8 mouse cellular contexts compared by ENCODE assay signal in the genomic region with DNA sequence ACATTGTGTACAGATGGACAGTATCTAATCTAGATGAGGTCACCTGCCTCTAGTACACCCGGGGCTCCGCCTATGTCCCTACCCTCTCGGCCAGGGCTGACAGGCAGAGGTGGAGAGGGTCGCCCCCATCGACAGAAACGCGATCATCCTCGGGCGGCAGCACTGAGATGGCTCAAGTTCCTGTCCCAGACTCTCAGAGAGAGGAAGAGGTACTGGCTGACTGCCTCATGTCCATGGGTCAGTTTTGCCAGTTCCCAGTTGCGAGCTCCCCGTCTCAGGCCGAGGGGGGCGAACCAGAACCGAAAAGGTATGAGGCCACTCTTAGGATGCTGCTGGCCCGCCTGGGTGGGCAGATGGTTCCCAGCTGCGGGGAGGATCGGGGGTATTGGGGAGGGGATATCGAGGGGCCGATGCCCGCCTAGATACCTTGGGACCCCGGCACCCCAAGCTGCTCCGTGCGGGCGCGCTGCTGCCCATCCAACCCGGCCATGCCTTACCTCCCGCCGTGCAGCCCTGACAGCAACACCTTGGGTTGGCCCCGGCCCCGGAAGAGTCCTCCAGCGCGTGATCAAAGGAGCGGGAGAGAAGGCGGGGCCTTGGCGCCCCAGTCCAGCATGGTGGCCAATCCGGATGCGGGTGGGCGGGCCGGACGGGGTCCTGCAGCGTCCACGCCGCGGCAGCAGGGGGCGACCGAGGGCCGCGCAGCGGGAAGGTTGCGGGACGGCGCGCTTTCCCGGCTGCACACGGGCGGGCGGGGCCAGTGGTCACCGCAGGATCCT. TPM values are rescaled to one million over a fixed set of nuclear protein-coding genes. Genes with fewer than 3 reads are reported as not detected.
DNase-seq lines count a peak whose midpoint lies in the region; ATAC-seq and TF ChIP-seq lines count a peak whose summit lies in the region.

A gene (minus strand): TSS at position 594 of the 779 bp plus-strand sequence.

- peak within 1 kb of the TSS; percentile 44; the same call in 1 of the 2 replicates for H3K9ac ChIP-seq in CH12.LX (ENCODE audit: insufficient read depth, low read depth)
- peak within 1 kb of the TSS; percentile 65 for H3K9ac ChIP-seq in forebrain, embryonic 12.5 days
- peak within 1 kb of the TSS; percentile 83 for H3K9ac ChIP-seq in heart, embryonic 16.5 days (ENCODE audit: low read length)
- peak within 1 kb of the TSS; percentile 60 for H3K9ac ChIP-seq in liver, embryonic 14.5 days (replicated peaks)
- peak within 1 kb of the TSS; percentile 51 for H3K9ac ChIP-seq in stomach, embryonic 15.5 days

- TF ChIP-seq RAD21 in CH12.LX (IDR thresholded peaks at IDR 0.05; ENCODE audit: low read depth, low read length): peak; percentile 74

- peak within 1 kb of the TSS; percentile 39 for H3K27ac ChIP-seq in CH12.LX (ENCODE audit: insufficient read depth, low read depth)
- 0 out of 2 replicates have a peak within 1 kb of the TSS, but pooled peaks have one; percentile 39 for H3K27ac ChIP-seq in forebrain, embryonic 12.5 days
- peak within 1 kb of the TSS; percentile 57 for H3K27ac ChIP-seq in heart, embryonic 16.5 days (ENCODE audit: low read length)
- H3K27ac ChIP-seq in liver, embryonic 14.5 days: 0 out of 2 replicates have a peak within 1 kb of the TSS, but pooled peaks have one; percentile 20
- H3K27ac ChIP-seq in stomach, embryonic 15.5 days: peak within 1 kb of the TSS; percentile 27; the same call in 1 of the 2 replicates

- H3K36me3 ChIP-seq in CH12.LX (replicated peaks in 1 of 2; ENCODE audit: control insufficient read depth in 1 of 2, insufficient read depth in 1 of 2, low read length in 1 of 2): peaks cover 16 to 29% of the 10 kb centered on the region in 2 experiments
- peaks cover 14% of the 10 kb centered on the region for H3K36me3 ChIP-seq in forebrain, embryonic 12.5 days (replicated peaks)
- no peaks in the 10 kb centered on the region for H3K36me3 ChIP-seq in heart, embryonic 16.5 days (ENCODE audit: control insufficient read depth, insufficient read depth)
- H3K36me3 ChIP-seq in liver, embryonic 14.5 days (replicated peaks; ENCODE audit: control insufficient read depth, insufficient read depth, low read depth): peaks cover 15% of the 10 kb centered on the region
- no peaks in the 10 kb centered on the region for H3K36me3 ChIP-seq in stomach, embryonic 15.5 days

- no peaks in the 10 kb centered on the region for H3K27me3 ChIP-seq in CH12.LX (replicated peaks)
- peaks cover 5% of the 10 kb centered on the region; the same call in 1 of the 2 replicates for H3K27me3 ChIP-seq in forebrain, embryonic 12.5 days
- no peaks in the 10 kb centered on the region for H3K27me3 ChIP-seq in heart, embryonic 16.5 days (ENCODE audit: control insufficient read depth, insufficient read depth, low read length)
- H3K27me3 ChIP-seq in liver, embryonic 14.5 days (ENCODE audit: control insufficient read depth, insufficient read depth, low read length): no peaks in the 10 kb centered on the region
- no peaks in the 10 kb centered on the region for H3K27me3 ChIP-seq in stomach, embryonic 15.5 days (replicated peaks)

- in situ Hi-C loops in CH12.LX (cut with MboI; ENCODE audit: low pct_ligation_motif_present, low pct_unique_long_range_greater_than_20kb, low sequenced_read_pairs): loop anchor here (5.0 kb wide), 1 partner anchor 67 kb away; no protein-coding TSS in a partner anchor

- peak within 1 kb of the TSS; percentile 71 to 75 (median 74) for H3K4me3 ChIP-seq in CH12.LX (replicated peaks in 1 of 3; ENCODE audit: low read depth in 2 of 3, low read length in 2 of 3, poor library complexity in 1 of 3)
- peak within 1 kb of the TSS; percentile 58 for H3K4me3 ChIP-seq in forebrain, embryonic 12.5 days (replicated peaks)
- peak within 1 kb of the TSS; percentile 82 for H3K4me3 ChIP-seq in heart, embryonic 16.5 days (ENCODE audit: low read length)
- peak within 1 kb of the TSS; percentile 63 to 65 for H3K4me3 ChIP-seq in liver, embryonic 14.5 days (ENCODE audit: insufficient read depth in 1 of 2, low read depth in 2 of 2, low read length in 2 of 2)
- peak within 1 kb of the TSS; percentile 68 for H3K4me3 ChIP-seq in stomach, embryonic 15.5 days (replicated peaks)

- DNase-seq in CH12.LX (ENCODE audit: extremely low read depth): peak; percentile 95
- peak; percentile 88 for DNase-seq in c-Kit-positive CD71-positive TER-119-negative erythroid progenitor cells, embryonic 14.5 days (ENCODE audit: low read depth)
- DNase-seq in kidney, postnatal 36 days: peak; percentile 95 to 97
- DNase-seq in liver, embryonic 14.5 days (ENCODE audit: low read depth in 3 of 3, low spot score in 3 of 3): peak; percentile 82 to 87 (median 82)
- peak; percentile 98 for DNase-seq in neural tube, embryonic 10.5 days (ENCODE audit: extremely low spot score, low spot score)

- under 1% methylated on average over 58 of the region's 58 CpGs for WGBS in forebrain, embryonic 12.5 days
- under 1% methylated on average over 58 of the region's 58 CpGs for WGBS in heart, embryonic 16.5 days
- WGBS in liver, embryonic 14.5 days (ENCODE audit: insufficient replicate concordance): under 1% methylated on average over 58 of the region's 58 CpGs
- under 1% methylated on average over 58 of the region's 58 CpGs for WGBS in stomach, embryonic 15.5 days

- TF ChIP-seq POLR2A in CH12.LX (IDR thresholded peaks at IDR 0.05; ENCODE audit: low read depth, low read length): peak; percentile 91

- dilution Hi-C loops in CH12.LX (cut with MboI; ENCODE audit: extremely low pct_ligation_motif_present, extremely low pct_unique_long_range_greater_than_20kb, low sequenced_read_pairs): no loop called here

- H3K4me1 ChIP-seq in CH12.LX (ENCODE audit: control insufficient read depth in 1 of 2, insufficient read depth in 2 of 2): peaks cover 20 to 44% of the 10 kb centered on the region in 2 experiments
- H3K4me1 ChIP-seq in forebrain, embryonic 12.5 days: peaks cover 35% of the 10 kb centered on the region
- H3K4me1 ChIP-seq in heart, embryonic 16.5 days (ENCODE audit: control insufficient read depth, insufficient read depth, low read length): peaks cover 21% of the 10 kb centered on the region
- H3K4me1 ChIP-seq in liver, embryonic 14.5 days (replicated peaks; ENCODE audit: control insufficient read depth in 2 of 2, insufficient read depth in 2 of 2, low read length in 1 of 2): peaks cover 0 to 14% of the 10 kb centered on the region in 2 experiments; a peak in 1 of 4 replicates
- H3K4me1 ChIP-seq in stomach, embryonic 15.5 days: peaks cover 21% of the 10 kb centered on the region

- H3K4me2 ChIP-seq in CH12.LX (ENCODE audit: insufficient read depth, low read depth, poor library complexity, severe bottlenecking): peak within 1 kb of the TSS; percentile 64
- peak within 1 kb of the TSS; percentile 91 for H3K4me2 ChIP-seq in forebrain, embryonic 12.5 days
- H3K4me2 ChIP-seq in heart, embryonic 16.5 days (ENCODE audit: low read depth, low read length): peak within 1 kb of the TSS; percentile 96
- H3K4me2 ChIP-seq in liver, embryonic 14.5 days (ENCODE audit: low read depth): peak within 1 kb of the TSS; percentile 96
- peak within 1 kb of the TSS; percentile 97 for H3K4me2 ChIP-seq in stomach, embryonic 15.5 days

- peak; percentile 19; the same call in 1 of the 2 replicates for TF ChIP-seq EP300 in CH12.LX (IDR thresholded peaks at IDR 0.05; ENCODE audit: low read length)
- TF ChIP-seq EP300 in liver, embryonic 14.5 days (IDR thresholded peaks at IDR 0.05; ENCODE audit: low read depth): no peak

- ATAC-seq in forebrain, embryonic 12.5 days (ENCODE audit: low FRiP score): peak; percentile 95
- ATAC-seq in heart, embryonic 16.5 days (replicated peaks; ENCODE audit: extremely low read depth, insufficient read depth, low FRiP score): peak; percentile 93
- ATAC-seq in liver, embryonic 14.5 days (ENCODE audit: insufficient read depth): peak; percentile 96
- peak; percentile 92 for ATAC-seq in stomach, embryonic 15.5 days (ENCODE audit: insufficient read depth, low FRiP score, low read depth)

- TF ChIP-seq CTCF in CH12.LX (conservative IDR thresholded peaks at IDR 0.05 in 1 of 2, IDR thresholded peaks at IDR 0.05 in 1 of 2; ENCODE audit: low read depth in 2 of 2, low read length in 2 of 2): peak in 1 of 2 experiments; percentile 90; a peak in 2 of 4 replicates
- TF ChIP-seq CTCF in liver, embryonic 14.5 days (IDR thresholded peaks at IDR 0.05; ENCODE audit: low read depth): peak; percentile 79

- no peaks in the 10 kb centered on the region for H3K9me3 ChIP-seq in CH12.LX (replicated peaks; ENCODE audit: low read length)
- no peaks in the 10 kb centered on the region for H3K9me3 ChIP-seq in forebrain, embryonic 12.5 days
- no peaks in the 10 kb centered on the region for H3K9me3 ChIP-seq in heart, embryonic 16.5 days (replicated peaks; ENCODE audit: control insufficient read depth, low read length)
- H3K9me3 ChIP-seq in liver, embryonic 14.5 days (ENCODE audit: control insufficient read depth, low read length): no peaks in the 10 kb centered on the region
- no peaks in the 10 kb centered on the region for H3K9me3 ChIP-seq in stomach, embryonic 15.5 days

- peaks cover 20% of the 10 kb centered on the region for H3K79me2 ChIP-seq in CH12.LX (replicated peaks; ENCODE audit: control insufficient read depth, extremely low read depth, insufficient read depth, poor library complexity, severe bottlenecking)

TF ChIP-seq in CH12.LX, 34 proteins besides CTCF, POLR2A, EP300 and RAD21 (continues in another document):
- TF ChIP-seq POLR2AphosphoS2 (IDR thresholded peaks at IDR 0.05; ENCODE audit: low read depth, low read length) (no peak), JUN (IDR thresholded peaks at IDR 0.05; ENCODE audit: insufficient read depth, low read depth, low read length) (no peak), CHD2 (IDR thresholded peaks at IDR 0.05; ENCODE audit: low read length) (peak; percentile 25; the same call in 1 of the 2 replicates), ETS1 (conservative IDR thresholded peaks at IDR 0.05; ENCODE audit: low read depth, low read length) (no peak), IRF4 (IDR thresholded peaks at IDR 0.05; ENCODE audit: low read depth, low read length) (peak; percentile 67), ZC3H11A (IDR thresholded peaks at IDR 0.05; ENCODE audit: low read depth, low read length) (no peak), RCOR1 (conservative IDR thresholded peaks at IDR 0.05; ENCODE audit: low read depth, low read length) (no peak), NRF1 (IDR thresholded peaks at IDR 0.05; ENCODE audit: low read depth, low read length) (peak; percentile 37; the same call in 1 of the 2 replicates), USF1 (IDR thresholded peaks at IDR 0.05; ENCODE audit: low read depth, low read length) (peak; percentile 75)

RNA-seq across cellular contexts. Expression of the gene that starts here (rescaled TPM):
- total RNA-seq in CH12.LX (2012; rRNA removed): 23.2 and 30.2 TPM in 2 replicates
- 14.0 and 14.6 TPM in 2 replicates for total RNA-seq in CH12.LX (2014; rRNA removed)
- 34.5 and 43.6 TPM in 2 replicates for polyA plus RNA-seq in CH12.LX (2012; ENCODE audit: insufficient read length, low read depth)
- 14.0 and 16.6 TPM in 2 replicates for polyA plus RNA-seq in forebrain, embryonic 12.5 days (2016; fragmentation: Nextera tagmentation; extraction: Ambion mirVana)
- polyA plus RNA-seq in heart, embryonic 16.5 days (2015; fragmentation: Nextera tagmentation; extraction: Ambion mirVana): 22.2 and 22.6 TPM in 2 replicates
- polyA plus RNA-seq in liver, embryonic 14.5 days (2012; rRNA removed): 9.9 and 11.7 TPM in 2 replicates
- polyA plus RNA-seq in liver, embryonic 14.5 days (2014; fragmentation: Nextera tagmentation; extraction: Ambion mirVana): 15.2 and 18.9 TPM in 2 replicates
- polyA plus RNA-seq in stomach, embryonic 15.5 days (2015; fragmentation: Nextera tagmentation; extraction: Ambion mirVana): 23.6 and 33.1 TPM in 2 replicates

Comparison
In these comparisons a context has a peak if more than half of its experiments do, and no peak if none do; other contexts are left out.
1. Peak in every context shown above with its lines: DNase-seq, ATAC-seq, H3K4me3 ChIP-seq and H3K27ac ChIP-seq.